In the genomic region with DNA sequence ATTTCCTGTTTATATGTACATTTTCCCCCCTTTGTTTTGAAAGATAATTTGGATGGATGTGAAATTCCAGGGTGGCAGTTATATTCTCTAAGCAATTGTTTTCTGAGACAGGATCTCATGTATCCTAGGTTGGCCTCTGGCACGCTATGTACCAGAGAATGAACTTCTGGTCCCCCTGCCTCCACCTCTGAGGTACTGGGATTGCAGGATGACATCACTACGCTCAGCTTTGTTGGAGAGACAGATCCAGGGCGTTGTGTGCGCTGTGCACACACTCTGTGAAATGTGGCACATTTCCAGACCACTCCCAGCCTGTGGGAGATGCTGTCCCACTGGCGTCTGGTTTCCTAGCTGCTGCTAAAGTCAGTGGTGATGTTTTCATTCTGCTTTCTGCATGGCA, we compare ENCODE assay signal across 7 mouse cellular contexts. TPM values are rescaled to one million over a fixed set of nuclear protein-coding genes. Genes with fewer than 3 reads are reported as not detected.
DNase-seq lines count a peak whose midpoint lies in the region; ATAC-seq and TF ChIP-seq lines count a peak whose summit lies in the region.

No protein-coding gene starts in this region.

- no peak overlapping the region for H3K4me3 ChIP-seq in liver, postnatal 0 days (ENCODE audit: low read depth, low read length)
- H3K4me3 ChIP-seq in liver, embryonic 12.5 days = no peak overlapping the region
- H3K4me3 ChIP-seq in forebrain, postnatal 0 days (ENCODE audit: low read depth, low read length) = no peak overlapping the region
- no peak overlapping the region for H3K4me3 ChIP-seq in hindbrain, embryonic 16.5 days (ENCODE audit: low read length)
- H3K4me3 ChIP-seq in lung, postnatal 0 days (ENCODE audit: low read depth, low read length) = no peak overlapping the region
- no peak overlapping the region for H3K4me3 ChIP-seq in left cerebral cortex, adult 2 months

- intact Hi-C loops in left cerebral cortex, adult 2 months (cut with DNase I) = no loop called here

- TF ChIP-seq CTCF in liver, postnatal 0 days (IDR thresholded peaks at IDR 0.05; ENCODE audit: low read depth) = no peak
- TF ChIP-seq CTCF in forebrain, postnatal 0 days (IDR thresholded peaks at IDR 0.05; ENCODE audit: low read depth) = no peak
- peak; percentile 12; the same call in 1 of the 2 replicates for TF ChIP-seq CTCF in lung, postnatal 0 days (IDR thresholded peaks at IDR 0.05)
- TF ChIP-seq CTCF in left cerebral cortex, adult 2 months (IDR thresholded peaks at IDR 0.05) = no peak

- DNase-seq in liver, postnatal 0 days = peak; percentile 35
- DNase-seq in forebrain, postnatal 0 days = peak; percentile 57
- DNase-seq in lung, postnatal 0 days (ENCODE audit: low spot score) = peak; percentile 91
- DNase-seq in thymus, postnatal 25 days = no peak
- DNase-seq in left cerebral cortex, adult 2 months (ENCODE audit: extremely low spot score in 1 of 2, low spot score in 2 of 2) = no peak

- H3K9ac ChIP-seq in liver, postnatal 0 days (replicated peaks) = no peak overlapping the region
- no peak overlapping the region for H3K9ac ChIP-seq in liver, embryonic 12.5 days
- no peak overlapping the region for H3K9ac ChIP-seq in forebrain, postnatal 0 days
- H3K9ac ChIP-seq in hindbrain, embryonic 16.5 days (ENCODE audit: low read depth, low read length) = no peak overlapping the region
- H3K9ac ChIP-seq in lung, postnatal 0 days (replicated peaks; ENCODE audit: low read depth) = no peak overlapping the region

- ATAC-seq in liver, postnatal 0 days = peak; percentile 80
- ATAC-seq in liver, embryonic 12.5 days = no peak
- peak; percentile 73 for ATAC-seq in forebrain, postnatal 0 days
- ATAC-seq in hindbrain, embryonic 16.5 days = peak; percentile 60; the same call in 1 of the 2 replicates
- peak; percentile 98 for ATAC-seq in lung, postnatal 0 days

- no peak for TF ChIP-seq EP300 in liver, postnatal 0 days (IDR thresholded peaks at IDR 0.05; ENCODE audit: low read depth)
- TF ChIP-seq EP300 in lung, postnatal 0 days (IDR thresholded peaks at IDR 0.05) = peak; percentile 98

- no peaks in the 10 kb centered on the region for H3K9me3 ChIP-seq in liver, postnatal 0 days (ENCODE audit: low read length)
- H3K9me3 ChIP-seq in liver, embryonic 12.5 days (replicated peaks) = no peaks in the 10 kb centered on the region
- no peaks in the 10 kb centered on the region for H3K9me3 ChIP-seq in forebrain, postnatal 0 days (ENCODE audit: low read length)
- H3K9me3 ChIP-seq in hindbrain, embryonic 16.5 days (ENCODE audit: control insufficient read depth, low read length) = no peaks in the 10 kb centered on the region
- H3K9me3 ChIP-seq in lung, postnatal 0 days (ENCODE audit: low read length) = 0 out of 2 replicates have a peak, but pooled peaks cover 3% of the 10 kb centered on the region

- H3K27me3 ChIP-seq in liver, postnatal 0 days (ENCODE audit: insufficient read depth, low read length) = no peaks in the 10 kb centered on the region
- no peaks in the 10 kb centered on the region for H3K27me3 ChIP-seq in liver, embryonic 12.5 days (replicated peaks)
- no peaks in the 10 kb centered on the region for H3K27me3 ChIP-seq in forebrain, postnatal 0 days (ENCODE audit: insufficient read depth, low read length)
- H3K27me3 ChIP-seq in hindbrain, embryonic 16.5 days (replicated peaks; ENCODE audit: control insufficient read depth, insufficient read depth, low read length) = no peaks in the 10 kb centered on the region
- no peaks in the 10 kb centered on the region for H3K27me3 ChIP-seq in lung, postnatal 0 days (replicated peaks; ENCODE audit: insufficient read depth, low read length)

- H3K4me1 ChIP-seq in liver, postnatal 0 days (ENCODE audit: insufficient read depth) = peaks cover 3% of the 10 kb centered on the region; the same call in 1 of the 2 replicates
- H3K4me1 ChIP-seq in liver, embryonic 12.5 days = no peaks in the 10 kb centered on the region
- H3K4me1 ChIP-seq in forebrain, postnatal 0 days (ENCODE audit: insufficient read depth) = no peaks in the 10 kb centered on the region
- H3K4me1 ChIP-seq in hindbrain, embryonic 16.5 days (ENCODE audit: control insufficient read depth, insufficient read depth, low read depth, low read length) = peaks cover 3% of the 10 kb centered on the region; the same call in 1 of the 2 replicates
- H3K4me1 ChIP-seq in lung, postnatal 0 days (ENCODE audit: insufficient read depth, low read depth, low read length) = no peaks in the 10 kb centered on the region

- H3K4me2 ChIP-seq in liver, postnatal 0 days (ENCODE audit: low read depth, low read length) = no peak overlapping the region
- H3K4me2 ChIP-seq in liver, embryonic 12.5 days = no peak overlapping the region
- H3K4me2 ChIP-seq in forebrain, postnatal 0 days (ENCODE audit: low read depth) = no peak overlapping the region
- no peak overlapping the region for H3K4me2 ChIP-seq in hindbrain, embryonic 16.5 days (ENCODE audit: low read length)
- no peak overlapping the region for H3K4me2 ChIP-seq in lung, postnatal 0 days (replicated peaks; ENCODE audit: low read depth, low read length)

- no peaks in the 10 kb centered on the region for H3K36me3 ChIP-seq in liver, postnatal 0 days (replicated peaks; ENCODE audit: insufficient read depth, low read length)
- H3K36me3 ChIP-seq in liver, embryonic 12.5 days = no peaks in the 10 kb centered on the region
- no peaks in the 10 kb centered on the region for H3K36me3 ChIP-seq in forebrain, postnatal 0 days (ENCODE audit: insufficient read depth)
- H3K36me3 ChIP-seq in hindbrain, embryonic 16.5 days (ENCODE audit: control insufficient read depth, insufficient read depth, low read length) = no peaks in the 10 kb centered on the region
- H3K36me3 ChIP-seq in lung, postnatal 0 days (ENCODE audit: insufficient read depth, low read length) = no peaks in the 10 kb centered on the region

- no peak overlapping the region for H3K27ac ChIP-seq in liver, postnatal 0 days (ENCODE audit: low read depth)
- H3K27ac ChIP-seq in liver, embryonic 12.5 days = no peak overlapping the region
- H3K27ac ChIP-seq in forebrain, postnatal 0 days (ENCODE audit: low read depth, low read length) = 0 out of 2 replicates have a peak overlapping the region, but pooled peaks have one; percentile 15
- H3K27ac ChIP-seq in hindbrain, embryonic 16.5 days (ENCODE audit: low read depth, low read length) = no peak overlapping the region
- 0 out of 2 replicates have a peak overlapping the region, but pooled peaks have one; percentile 57 for H3K27ac ChIP-seq in lung, postnatal 0 days (ENCODE audit: low read length)
- H3K27ac ChIP-seq in left cerebral cortex, adult 2 months = no peak overlapping the region

- WGBS in liver, postnatal 0 days (ENCODE audit: insufficient replicate concordance) = 41% methylated on average over 5 of the region's 5 CpGs
- WGBS in liver, embryonic 12.5 days (ENCODE audit: insufficient replicate concordance) = 59% methylated on average over 5 of the region's 5 CpGs
- 24% methylated on average over 5 of the region's 5 CpGs for WGBS in forebrain, postnatal 0 days
- WGBS in hindbrain, embryonic 16.5 days = 36% methylated on average over 5 of the region's 5 CpGs
- WGBS in lung, postnatal 0 days = 10% methylated on average over 5 of the region's 5 CpGs

RNA-seq across cellular contexts. Expression of gene Uchl1, which starts 21.7 kb away (rescaled TPM):
- polyA plus RNA-seq in liver, postnatal 0 days (2015; fragmentation: Nextera tagmentation; extraction: Ambion mirVana) = 2.1 and 2.7 TPM in 2 replicates
- 3.0 and 7.1 TPM in 2 replicates for polyA plus RNA-seq in liver, embryonic 12.5 days (2016; fragmentation: Nextera tagmentation; extraction: Ambion mirVana)
- 1,756 and 1,892 TPM in 2 replicates for total RNA-seq in forebrain, postnatal 0 days (2014; rRNA removed)
- polyA plus RNA-seq in forebrain, postnatal 0 days (2015; fragmentation: Nextera tagmentation; extraction: Ambion mirVana) = 1,681 and 1,809 TPM in 2 replicates
- 1,720 and 1,858 TPM in 2 replicates for polyA plus RNA-seq in hindbrain, embryonic 16.5 days (2015; fragmentation: Nextera tagmentation; extraction: Ambion mirVana)
- polyA plus RNA-seq in lung, postnatal 0 days (2015; fragmentation: Nextera tagmentation; extraction: Ambion mirVana) = 18.3 and 18.8 TPM in 2 replicates
- 100 to 1,000 TPM; 878 to 888 TPM for total RNA-seq in left cerebral cortex, adult 2 months (2021)

RNA-seq across cellular contexts. Expression of gene Apbb2, which starts 35.6 kb away (rescaled TPM):
- polyA plus RNA-seq in liver, postnatal 0 days (2015; fragmentation: Nextera tagmentation; extraction: Ambion mirVana) = 5.3 and 5.6 TPM in 2 replicates
- polyA plus RNA-seq in liver, embryonic 12.5 days (2016; fragmentation: Nextera tagmentation; extraction: Ambion mirVana) = 5.9 and 6.1 TPM in 2 replicates
- total RNA-seq in forebrain, postnatal 0 days (2014; rRNA removed) = 54.5 and 64.6 TPM in 2 replicates
- 56.2 and 77.2 TPM in 2 replicates for polyA plus RNA-seq in forebrain, postnatal 0 days (2015; fragmentation: Nextera tagmentation; extraction: Ambion mirVana)
- polyA plus RNA-seq in hindbrain, embryonic 16.5 days (2015; fragmentation: Nextera tagmentation; extraction: Ambion mirVana) = 97.0 and 114 TPM in 2 replicates
- 48.9 and 50.4 TPM in 2 replicates for polyA plus RNA-seq in lung, postnatal 0 days (2015; fragmentation: Nextera tagmentation; extraction: Ambion mirVana)
- 10 to 100 TPM; 60.1 to 70.5 TPM for total RNA-seq in left cerebral cortex, adult 2 months (2021)

Comparison
In these comparisons a context has a peak if more than half of its experiments do, and no peak if none do; other contexts are left out.
1. DNase-seq: peak in liver, postnatal 0 days (single experiment), forebrain, postnatal 0 days (single experiment) and lung, postnatal 0 days (single experiment); none in thymus, postnatal 25 days (single experiment) and left cerebral cortex, adult 2 months (0 of 2).
2. H3K27ac ChIP-seq: peak in forebrain, postnatal 0 days (single experiment) and lung, postnatal 0 days (single experiment); none in liver, postnatal 0 days (single experiment), liver, embryonic 12.5 days (single experiment), hindbrain, embryonic 16.5 days (single experiment) and left cerebral cortex, adult 2 months (single experiment).
3. RNA of gene Uchl1, which starts 21.7 kb away (polyA plus RNA-seq): 1,720 to 1,858 TPM in hindbrain, embryonic 16.5 days and 1,681 to 1,809 TPM in forebrain, postnatal 0 days; 18.3 to 18.8 TPM in lung, postnatal 0 days, 3.0 to 7.1 TPM in liver, embryonic 12.5 days and 2.1 to 2.7 TPM in liver, postnatal 0 days; every median in the first group is over 10 times any median in the second.